Mouse (Mus musculus) layer of hippocampus, adult 2 months (tissue): ENCODE data around the gene Mfng. TPM values are rescaled to one million over a fixed set of nuclear protein-coding genes. Genes with fewer than 3 reads are reported as not detected.
A peak's percentile ranks its signal among the peaks of the same experiment; 100 is the strongest.

Experiments
- DNase-seq, 2 experiments: peaks; one replicate each; pipeline ENCODE4 v3.0.0; 2022; ENCODE audit warnings: low spot score in 2 of 2
- H3K27ac ChIP-seq: fragments of 200-600 bp; 2 replicates; pipeline ENCODE4 v1.8.1; 2022
- H3K4me3 ChIP-seq: fragments of 200-600 bp; 2 replicates; pipeline ENCODE4 v1.8.1; 2022; ENCODE audit warnings: mild to moderate bottlenecking
- CTCF ChIP-seq: fragments of 200-600 bp; conservative IDR thresholded peaks from 2 replicates; pipeline ENCODE4 v1.8.1; 2022; ENCODE audit warnings: antibody characterized with exemption, mild to moderate bottlenecking, moderate library complexity
- total RNA-seq, 2 experiments: library from RNA; stranded (reverse); gene quantifications; 2 replicates each; pipeline ENCODE4 v1.2.3; 2021

Gene Mfng
- total RNA-seq, 2 experiments from 2014 or later: 4.4 to 4.7 TPM

- no peak for DNase-seq
- peak; percentile 39 for TF ChIP-seq CTCF
- Histone ChIP-seq H3K4me3 (peak overlapping the region; percentile 74), H3K27ac (peak overlapping the region; percentile 93)
Measured at GRCm38 (mm10) chr15:78715856-78716255, 57.4 kb downstream of the Mfng start.

- TF ChIP-seq CTCF: no peak
- no peak for DNase-seq
- Histone ChIP-seq H3K27ac (peak overlapping the region; percentile 93), H3K4me3 (peak overlapping the region; percentile 56)
Measured at GRCm38 (mm10) chr15:78713751-78714150, 59.5 kb downstream of the Mfng start.

GRCm38 (mm10) chr15:78712335-78713258 lies 60.7 kb downstream of the Mfng start:
- H3K4me3 ChIP-seq: peak overlapping the region; percentile 56
- peak in 1 of 2 experiments; percentile 68 for DNase-seq
- TF ChIP-seq CTCF: peak; percentile 22
- H3K27ac ChIP-seq: peak overlapping the region; percentile 93

- no peak for TF ChIP-seq CTCF
- Histone ChIP-seq H3K27ac (peak overlapping the region; percentile 93), H3K4me3 (peak overlapping the region; percentile 56)
Measured at GRCm38 (mm10) chr15:78711935-78712334, 61.3 kb downstream of the Mfng start.

GRCm38 (mm10) chr15:78710634-78711033 lies 62.6 kb downstream of the Mfng start:
- DNase-seq: peak in 1 of 2 experiments; percentile 79
- H3K4me3 ChIP-seq: peak overlapping the region; percentile 52
- no peak for TF ChIP-seq CTCF
- peak overlapping the region; percentile 93 for H3K27ac ChIP-seq

More at GRCm38 (mm10) chr15:78711935-78712334, 61.3 kb downstream of the Mfng start:
- peak; percentile 76 to 84 for DNase-seq

GRCm38 (mm10) chr15:78709767-78710166 lies 63.5 kb downstream of the Mfng start:
- no peak for TF ChIP-seq CTCF
- peak; percentile 68 to 85 for DNase-seq
- Histone ChIP-seq H3K4me3 (peak overlapping the region; percentile 52), H3K27ac (peak overlapping the region; percentile 93)

GRCm38 (mm10) chr15:78706630-78707029 lies 66.6 kb downstream of the Mfng start:
- Histone ChIP-seq H3K4me3 (no peak overlapping the region), H3K27ac (no peak overlapping the region)
- TF ChIP-seq CTCF: no peak
- DNase-seq: no peak

Other genes with a start within 250 kb of the Mfng start
- 1 to 10 TPM; 4.5 to 5.2 TPM for gene C1qtnf6, start 242.1 kb downstream of the Mfng start, total RNA-seq
- gene Sstr3, start 228.8 kb downstream of the Mfng start, total RNA-seq: 10 to 100 TPM; 25.2 to 25.8 TPM
- 1 to 10 TPM; 2.2 to 3.7 TPM for gene Rac2, start 200.7 kb downstream of the Mfng start, total RNA-seq
- gene Cyth4, start 176.4 kb downstream of the Mfng start, total RNA-seq: 10 to 100 TPM; 24.7 to 25.2 TPM
- gene Elfn2, start 54.7 kb downstream of the Mfng start, total RNA-seq: 100 to 1,000 TPM; 202 to 204 TPM
- gene Card10, start 29.6 kb upstream of the Mfng start, total RNA-seq: 1 to 10 TPM; 5.4 to 5.5 TPM
- 10 to 100 TPM; 12.2 to 13.7 TPM for gene Cdc42ep1, start 69.1 kb upstream of the Mfng start, total RNA-seq
- gene Lgals2, start 82.1 kb upstream of the Mfng start, total RNA-seq: not detected
- 10 to 100 TPM; 64.0 to 64.7 TPM for gene Gga1, start 103.7 kb upstream of the Mfng start, total RNA-seq
- under 1 TPM in 1 of 2 experiments, not detected in 1; 0.27 TPM for gene Gm49510, start 126.2 kb upstream of the Mfng start, total RNA-seq
- 10 to 100 TPM; 27.7 to 41.8 TPM for gene Sh3bp1, start 126.3 kb upstream of the Mfng start, total RNA-seq
- 100 to 1,000 TPM; 162 to 172 TPM for gene Pdxp, start 140.4 kb upstream of the Mfng start, total RNA-seq
- 10 to 100 TPM; 18.9 to 20.2 TPM for gene Lgals1, start 153.2 kb upstream of the Mfng start, total RNA-seq
- 10 to 100 TPM; 41.4 to 41.8 TPM for gene Nol12, start 161.5 kb upstream of the Mfng start, total RNA-seq
- gene Triobp, start 174.2 kb upstream of the Mfng start, total RNA-seq: 10 to 100 TPM; 10.0 to 13.4 TPM